Mouse (Mus musculus): ENCODE results near the gene 4930505A04Rik.
"Not testable (repeated sequence)": the region's sequence is repeated elsewhere in the genome, so short reads cannot be mapped to it uniquely, and the experiment has no call there.

The 4930505A04Rik gene

DNA sequence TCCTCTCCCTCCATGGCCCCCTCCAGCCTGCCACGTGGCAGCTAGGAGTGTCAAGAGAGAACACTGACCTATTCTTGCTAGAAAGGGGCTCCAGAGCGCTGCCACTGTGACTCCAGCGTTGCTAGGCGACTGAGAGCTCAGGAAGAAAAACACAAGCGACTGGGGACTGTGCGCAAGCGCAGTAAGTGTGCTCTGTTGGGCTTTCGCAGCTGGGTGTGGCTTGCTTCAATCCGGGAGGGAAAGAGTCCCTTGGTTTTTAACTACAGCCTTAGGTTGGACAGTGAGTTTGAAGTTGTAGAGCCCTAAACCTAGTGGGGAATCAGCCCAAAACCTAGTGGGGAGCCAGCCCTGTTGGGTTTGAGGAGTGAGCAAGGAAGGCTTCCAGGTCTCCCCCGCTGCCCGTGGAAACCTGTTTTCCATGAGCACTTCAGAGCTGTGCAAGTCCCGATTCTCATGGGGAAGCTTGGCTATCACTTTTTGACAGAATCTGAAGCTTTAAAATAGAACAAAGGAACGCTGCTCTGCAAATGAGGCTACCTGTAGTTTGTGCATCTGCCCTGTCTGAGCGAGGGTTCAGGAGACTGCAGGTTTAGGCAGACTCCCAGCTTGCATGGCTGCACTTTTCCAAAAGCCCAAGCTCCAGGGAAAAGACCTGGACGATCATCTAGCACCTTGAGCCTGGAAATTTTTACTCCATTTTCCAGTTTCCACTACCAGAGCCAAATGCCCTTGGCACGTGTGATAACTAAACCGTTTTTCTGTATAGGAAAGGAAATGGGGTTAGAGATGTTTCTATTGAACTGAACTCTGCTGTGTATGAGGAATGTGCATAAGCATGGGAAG, at the start of gene 4930505A04Rik:
TSS of gene 4930505A04Rik (minus strand) at position 77 of the 843 bp plus-strand sequence.
- peak; percentile 77 to 90 for DNase-seq (ENCODE audit: low spot score in 2 of 2)

DNA sequence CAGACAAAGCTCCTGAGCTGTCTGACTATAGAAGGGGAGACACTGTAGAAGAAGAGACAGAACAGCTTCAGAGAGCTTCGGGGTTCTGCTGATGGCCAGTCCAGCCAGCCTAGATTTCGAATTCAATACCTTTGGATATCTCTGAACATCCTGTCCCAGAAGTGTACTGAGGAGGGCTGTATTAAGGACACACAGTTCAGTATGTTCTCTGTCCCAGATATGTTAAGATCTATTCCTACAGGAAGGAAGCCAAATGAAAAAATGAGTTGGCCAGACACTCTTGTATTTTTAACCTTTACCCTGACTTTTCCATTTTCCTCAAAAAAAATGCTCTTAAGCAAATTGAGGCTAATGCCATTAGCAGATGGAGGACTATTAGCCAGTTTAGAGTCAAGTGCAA, 45.5 kb upstream of the 4930505A04Rik start:
- no peak for DNase-seq (ENCODE audit: low spot score in 2 of 2)

DNA sequence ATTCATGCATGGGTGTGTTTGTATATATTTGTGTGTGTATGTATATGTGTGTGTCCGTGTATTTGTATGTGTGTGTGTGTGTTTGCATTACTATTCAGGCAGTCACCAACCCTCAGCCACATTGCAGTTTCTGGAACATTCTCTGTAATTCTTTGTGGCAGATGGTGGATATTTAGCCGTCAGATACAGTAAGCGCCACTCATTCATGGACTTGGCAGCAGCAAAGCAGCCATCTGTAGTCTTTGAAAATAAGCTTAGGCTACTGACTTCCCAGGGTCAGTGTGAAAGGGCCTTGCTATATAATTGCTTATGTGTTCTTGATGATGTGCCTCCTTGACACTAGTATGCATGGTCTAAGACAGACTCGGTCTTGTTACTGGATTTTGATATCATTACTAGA, 36.6 kb upstream of the 4930505A04Rik start:
- no peak for DNase-seq (ENCODE audit: low spot score in 2 of 2)

DNA sequence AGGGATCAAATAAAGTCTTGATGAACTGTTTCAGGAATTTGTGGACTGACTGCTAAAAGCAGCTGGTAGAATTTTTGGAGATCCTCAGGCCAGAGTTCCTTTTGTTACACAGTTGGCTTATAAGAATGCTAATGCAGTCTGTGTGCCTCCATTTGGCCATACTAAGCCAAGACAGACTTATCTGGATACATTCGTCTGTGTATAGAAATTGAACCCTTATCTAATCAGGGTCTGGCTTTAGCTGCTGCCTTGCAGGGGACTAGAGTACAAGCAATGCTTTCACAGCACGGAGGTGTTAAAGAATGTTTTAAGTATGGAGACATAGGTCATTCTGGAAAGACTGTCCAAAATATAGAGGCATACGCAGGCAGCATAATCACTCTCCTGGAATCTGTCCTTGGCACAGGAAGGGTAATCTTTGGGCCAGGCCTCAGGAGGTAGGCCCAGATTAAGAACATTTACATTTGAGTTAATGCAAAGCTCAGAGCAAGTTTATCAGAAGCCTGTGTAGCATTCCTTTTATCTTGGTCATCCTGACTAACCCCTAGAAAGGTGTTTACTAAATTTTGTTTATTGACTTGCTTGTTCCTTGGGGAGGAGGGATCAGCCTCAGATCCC, 27.2 kb upstream of the 4930505A04Rik start:
- DNase-seq (ENCODE audit: low spot score in 2 of 2) = no peak

GRCm38 (mm10) chr11:30497151-30497550, 25.5 kb upstream of the 4930505A04Rik start:
- DNase-seq (ENCODE audit: low spot score in 2 of 2) = no peak

DNA sequence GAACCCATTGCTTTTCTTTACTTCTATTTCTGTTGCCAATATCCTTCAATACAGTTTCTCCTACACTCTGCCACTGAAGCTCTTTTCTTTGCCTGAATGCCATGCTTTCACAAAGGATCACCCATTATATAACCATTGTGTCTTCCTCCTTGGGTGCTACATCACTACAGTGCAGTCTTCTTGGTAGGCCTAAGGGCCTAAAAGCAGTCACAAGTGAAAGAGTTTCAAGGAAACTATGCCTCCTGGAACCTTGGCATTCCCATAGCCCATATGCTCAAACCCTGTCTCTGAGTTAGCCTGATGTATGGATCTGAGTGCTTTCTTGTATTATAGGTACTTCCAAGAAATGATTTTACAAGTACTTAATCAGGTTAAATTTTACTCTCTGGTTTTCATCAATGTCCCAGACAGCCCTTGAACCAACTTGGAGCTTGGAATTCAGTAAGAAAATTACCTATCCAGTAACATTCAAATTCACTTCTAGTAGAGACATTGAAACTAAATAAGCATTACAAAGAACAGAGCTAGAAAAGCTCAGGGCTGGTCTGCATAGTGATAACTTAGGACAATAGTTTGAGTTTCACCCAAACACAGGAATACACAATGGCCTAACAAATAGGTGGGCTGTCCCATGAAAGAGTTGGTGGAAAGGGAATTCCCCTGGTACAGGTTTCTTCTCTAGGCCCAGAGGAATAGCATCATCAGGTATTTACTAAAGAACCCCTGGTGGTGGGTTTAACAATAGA, 20.1 kb upstream of the 4930505A04Rik start:
- no peak for DNase-seq (ENCODE audit: low spot score in 2 of 2)

DNA sequence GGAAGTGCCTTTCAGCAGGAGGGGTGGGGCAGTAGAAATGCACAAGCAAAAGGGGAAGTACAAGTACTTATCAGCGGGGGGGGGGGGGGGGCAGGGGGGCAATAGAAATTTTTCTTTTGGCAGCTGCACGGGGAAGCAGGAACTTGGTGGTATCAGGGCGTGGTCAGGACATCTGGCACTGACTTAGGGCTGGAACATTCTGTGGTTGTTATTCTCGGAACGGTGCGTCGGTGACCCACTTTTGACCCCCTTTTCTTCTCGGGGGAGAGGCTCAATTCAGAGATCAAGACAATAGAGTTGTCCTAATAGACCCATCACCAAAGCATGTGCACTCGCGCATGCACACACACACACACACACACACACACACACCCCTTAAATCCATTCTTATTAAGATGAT, 16.6 kb upstream of the 4930505A04Rik start:
- no peak for DNase-seq (ENCODE audit: low spot score in 2 of 2)

DNA sequence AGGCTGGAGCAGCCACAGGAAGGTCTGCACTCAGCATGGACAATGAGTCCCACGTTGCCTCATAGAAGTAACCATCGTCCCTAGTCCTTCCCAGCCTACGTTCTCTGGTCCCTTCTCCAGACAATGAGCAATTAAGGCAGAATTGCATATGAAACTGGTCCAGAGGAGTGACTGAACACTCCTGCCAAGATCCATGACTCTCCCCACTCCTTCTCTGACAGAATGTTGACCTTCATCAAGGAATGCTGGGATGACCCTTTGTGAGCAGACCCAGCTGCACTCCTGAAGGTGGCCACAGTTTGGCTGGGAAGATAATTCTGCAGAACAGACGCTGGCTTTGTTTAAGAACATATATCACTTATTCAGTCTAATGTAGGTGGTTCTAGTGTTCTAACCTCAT, 11.7 kb upstream of the 4930505A04Rik start:
- no peak for DNase-seq (ENCODE audit: low spot score in 2 of 2)

- DNase-seq (ENCODE audit: low spot score in 2 of 2) = no peak
Observed at GRCm38 (mm10) chr11:30471187-30471586, 440 bp downstream of the 4930505A04Rik start.

- DNase-seq (ENCODE audit: low spot score in 2 of 2) = no peak
Observed at GRCm38 (mm10) chr11:30454331-30454730, 17.3 kb downstream of the 4930505A04Rik start.

- DNase-seq (ENCODE audit: low spot score in 2 of 2) = no peak
Observed at GRCm38 (mm10) chr11:30448126-30448525, 23.5 kb downstream of the 4930505A04Rik start.

GRCm38 (mm10) chr11:30447561-30447960, 24.1 kb downstream of the 4930505A04Rik start:
- DNase-seq (ENCODE audit: low spot score in 2 of 2) = no peak

- DNase-seq (ENCODE audit: low spot score in 2 of 2) = not testable (repeated sequence)
Observed at GRCm38 (mm10) chr11:30444192-30444905, 27.3 kb downstream of the 4930505A04Rik start.

GRCm38 (mm10) chr11:30443746-30444145, 27.9 kb downstream of the 4930505A04Rik start:
- no peak for DNase-seq (ENCODE audit: low spot score in 2 of 2)

DNA sequence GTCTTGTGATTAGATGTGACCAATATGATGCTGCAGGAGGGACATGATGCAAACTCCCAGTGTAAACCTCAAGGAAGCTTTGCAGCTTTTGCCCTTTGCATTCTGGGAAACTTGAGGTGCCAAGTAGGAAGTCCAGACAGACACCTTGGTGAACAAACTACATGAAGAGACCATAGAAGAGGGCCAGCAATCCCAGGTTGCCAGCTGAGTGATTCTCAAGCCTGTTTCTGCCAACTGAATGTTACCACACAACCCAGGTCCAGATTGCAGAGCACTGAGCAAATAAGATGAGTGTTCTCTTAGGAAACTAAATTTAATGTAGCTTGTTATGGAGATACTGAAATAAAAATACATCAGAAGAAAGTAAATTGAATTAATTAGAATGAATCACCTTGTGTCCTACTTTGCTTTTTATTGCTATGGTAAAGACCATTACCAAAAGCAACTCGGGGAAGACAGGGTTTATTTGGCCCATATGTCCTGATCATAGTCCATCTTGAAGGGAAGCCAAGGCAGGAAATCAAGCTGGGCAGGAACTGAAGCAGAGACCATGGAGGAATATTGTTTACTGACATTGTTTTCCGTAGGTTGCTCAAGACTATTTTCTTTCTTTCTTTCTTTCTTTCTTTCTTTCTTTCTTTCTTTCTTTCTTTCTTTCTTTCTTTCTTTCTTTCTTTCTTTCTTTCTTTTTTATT, 38.2 kb downstream of the 4930505A04Rik start:
- DNase-seq (ENCODE audit: low spot score in 2 of 2) = peak; percentile 5 to 55

DNA sequence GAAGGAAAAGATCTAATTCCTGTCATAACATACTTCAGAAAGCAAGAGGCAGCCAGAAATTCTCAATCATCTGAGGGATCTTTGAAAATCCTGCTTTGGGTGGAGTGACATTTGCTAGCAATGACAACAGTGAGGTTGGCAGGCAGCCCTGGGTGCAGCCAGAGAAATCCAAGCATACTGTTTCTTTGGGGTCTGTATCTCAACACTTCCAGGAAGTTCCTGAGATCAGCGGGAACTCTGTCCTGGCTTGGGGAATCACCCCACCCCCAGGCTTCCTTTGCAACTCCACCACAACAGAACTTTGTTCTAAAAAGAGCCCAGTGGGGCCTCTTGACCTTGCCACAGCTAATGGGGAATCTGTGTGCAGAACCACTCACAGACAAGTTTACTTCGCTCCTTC, 66.0 kb downstream of the 4930505A04Rik start:
- no peak for DNase-seq (ENCODE audit: low spot score in 2 of 2)

GRCm38 (mm10) chr11:30404619-30405200, 66.9 kb downstream of the 4930505A04Rik start:
- no peak for DNase-seq (ENCODE audit: low spot score in 2 of 2)

DNA sequence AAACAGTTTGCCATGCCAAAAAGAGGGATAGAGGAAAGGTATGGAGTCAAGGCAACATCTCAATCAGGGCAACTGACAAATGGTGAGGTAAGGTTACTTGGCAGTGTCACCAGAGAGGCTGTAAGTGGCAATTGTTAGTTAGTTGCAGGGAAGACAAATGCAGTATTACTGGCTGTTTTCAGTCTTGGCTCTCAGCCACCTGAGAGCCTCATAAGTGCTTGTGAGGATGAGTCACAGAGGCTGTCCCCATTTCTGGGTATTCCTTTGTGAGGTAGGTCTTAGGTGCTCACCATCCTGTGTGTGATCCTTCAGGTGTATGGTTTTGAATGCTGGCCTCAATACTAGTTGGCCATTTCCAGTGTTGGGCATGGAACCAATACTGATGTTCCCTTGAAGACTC, 77.3 kb downstream of the 4930505A04Rik start:
- no peak for DNase-seq (ENCODE audit: low spot score in 2 of 2)

GRCm38 (mm10) chr11:30383076-30383475, 88.6 kb downstream of the 4930505A04Rik start:
- DNase-seq (ENCODE audit: low spot score in 2 of 2) = no peak
